Mouse (Mus musculus) thymus, adult 2 months (tissue): Measurements from ENCODE around the gene Tenm2. TPM values are rescaled to one million over a fixed set of nuclear protein-coding genes. Genes with fewer than 3 reads are reported as not detected.

Experiments
- DNase-seq: peaks from one replicate; pipeline ENCODE4 v3.0.0; 2021
- H3K27ac ChIP-seq: fragments of 200-500 bp; 2 replicates; pipeline ENCODE4 v1.5.1; 2012; ENCODE audit warnings: low read length, control low read depth; ENCODE audit not compliant: control insufficient read depth, insufficient read depth
- H3K27me3 ChIP-seq: fragments of 200-500 bp; 2 replicates; pipeline ENCODE4 v1.6.1; 2012; ENCODE audit warnings: mild to moderate bottlenecking, low read length, moderate library complexity, mixed read lengths; ENCODE audit not compliant: control insufficient read depth, insufficient read depth
- H3K36me3 ChIP-seq: fragments of 200-500 bp; 2 replicates; pipeline ENCODE4 v1.6.1; 2012; ENCODE audit warnings: mild to moderate bottlenecking, low read length, moderate library complexity; ENCODE audit not compliant: control insufficient read depth, insufficient read depth
- H3K4me1 ChIP-seq: fragments of 200-500 bp; replicated peaks from 2 replicates; pipeline ENCODE4 v1.6.1; 2012; ENCODE audit warnings: low read length; ENCODE audit not compliant: control insufficient read depth, insufficient read depth
- H3K4me3 ChIP-seq: fragments of 200-500 bp; 2 replicates; pipeline ENCODE4 v1.5.1; 2012; ENCODE audit warnings: mild to moderate bottlenecking, low read length, control low read depth, moderate library complexity; ENCODE audit not compliant: control insufficient read depth, insufficient read depth
- CTCF ChIP-seq: fragments of 200-500 bp; IDR thresholded peaks from 2 replicates; pipeline ENCODE4 v1.5.1; 2012; ENCODE audit warnings: mild to moderate bottlenecking, control low read depth, low read length, moderate library complexity, borderline replicate concordance; ENCODE audit not compliant: control insufficient read depth, poor library complexity, insufficient read depth; ENCODE audit errors: extremely low read depth
- POLR2A ChIP-seq: fragments of 200-500 bp; IDR thresholded peaks from 2 replicates; pipeline ENCODE4 v1.6.1; 2012; ENCODE audit warnings: mild to moderate bottlenecking, low read length, control low read depth, moderate library complexity; ENCODE audit not compliant: control insufficient read depth, poor library complexity, insufficient read depth; ENCODE audit errors: extremely low read depth
- WGBS: fragments of 180-500 bp; shearing (Covaris S2); methylation state at CpG from one replicate; pipeline ENCODE4 v1.1.7; 2018; 5-methylcytosine and 5-hydroxymethylcytosine counted together
- polyA plus RNA-seq: library from polyadenylated mRNA; depleted of rRNA; stranded (reverse); fragments of >200 nt; gene quantifications from 2 replicates; pipeline ENCODE4 v1.2.3, GENCODE M21; 2012

Gene Tenm2
- polyA plus RNA-seq, 1 experiment, result 0.70 TPM

DNA sequence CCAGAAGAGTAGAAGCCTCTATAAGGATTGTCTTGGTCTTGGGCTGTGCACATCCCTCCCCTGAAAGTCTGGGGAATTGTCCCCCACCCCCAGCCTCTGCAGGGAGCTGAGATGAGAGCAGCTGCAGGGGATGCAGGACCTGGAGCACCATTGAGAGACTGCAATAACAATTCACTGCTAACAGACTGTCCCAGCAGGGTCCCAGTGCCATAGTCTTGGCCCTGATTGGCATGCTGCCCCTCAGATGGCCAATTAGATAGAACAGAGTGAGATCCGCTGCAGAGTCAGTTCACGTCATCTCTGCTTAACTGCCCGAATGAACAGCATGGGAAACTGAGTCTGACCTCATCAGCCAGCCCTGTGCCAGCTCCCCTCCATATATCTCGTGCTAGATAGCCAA is 1097.9 kb downstream of the Tenm2 start:
- TF ChIP-seq POLR2A (no peak), CTCF (no peak)
- H3K27me3 ChIP-seq, result no peaks in the 10 kb centered on the region
- no peak overlapping the region for H3K4me3 ChIP-seq
- no peak for DNase-seq
- H3K4me1 ChIP-seq, result no peaks in the 10 kb centered on the region
- WGBS, result 83% methylated on average over 4 of the region's 4 CpGs
- no peak overlapping the region for H3K27ac ChIP-seq
- H3K36me3 ChIP-seq, result no peaks in the 10 kb centered on the region

- TF ChIP-seq POLR2A (no peak), CTCF (no peak)
- DNase-seq, result no peak
- Histone ChIP-seq H3K4me1 (no peaks in the 10 kb centered on the region), H3K36me3 (no peaks in the 10 kb centered on the region), H3K27ac (no peak overlapping the region), H3K27me3 (no peaks in the 10 kb centered on the region), H3K4me3 (no peak overlapping the region)
- 89% methylated on average over 6 of the region's 6 CpGs for WGBS
Observed at GRCm38 (mm10) chr11:36137276-36137675, 1098.5 kb downstream of the Tenm2 start.

- 89% methylated on average over 9 of the region's 9 CpGs for WGBS
- Histone ChIP-seq H3K4me3 (no peak overlapping the region), H3K4me1 (no peaks in the 10 kb centered on the region), H3K27ac (no peak overlapping the region), H3K36me3 (no peaks in the 10 kb centered on the region), H3K27me3 (no peaks in the 10 kb centered on the region)
- TF ChIP-seq POLR2A (no peak), CTCF (no peak)
- DNase-seq, result no peak
Observed at GRCm38 (mm10) chr11:36134645-36135044, 1101.1 kb downstream of the Tenm2 start.

DNA sequence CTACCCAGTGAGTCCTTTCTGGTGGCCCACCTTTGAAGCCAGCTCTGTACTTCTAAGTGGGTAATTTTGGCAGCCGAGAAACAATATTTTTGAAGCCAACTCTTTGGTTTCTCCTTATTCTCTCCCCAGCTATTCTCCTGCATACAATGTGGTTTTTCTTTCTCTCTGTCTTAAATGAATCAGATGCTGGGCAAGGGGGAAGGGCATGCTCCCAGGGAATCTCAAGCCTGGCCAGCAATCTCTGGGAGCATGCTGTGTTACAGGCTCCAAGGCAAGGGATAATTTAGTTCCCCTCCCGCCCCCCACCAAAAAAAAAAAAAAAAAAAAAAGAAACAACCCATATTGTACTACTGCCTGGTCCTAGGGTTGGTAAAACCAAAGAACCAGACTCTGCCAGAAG is 1112.5 kb downstream of the Tenm2 start:
- H3K27ac ChIP-seq, result no peak overlapping the region
- no peak for DNase-seq
- WGBS, result 91% methylated on average over 2 of the region's 2 CpGs
- H3K4me1 ChIP-seq, result no peaks in the 10 kb centered on the region
- no peak overlapping the region for H3K4me3 ChIP-seq
- H3K36me3 ChIP-seq, result no peaks in the 10 kb centered on the region
- H3K27me3 ChIP-seq, result no peaks in the 10 kb centered on the region
- no peak for TF ChIP-seq POLR2A
- no peak for TF ChIP-seq CTCF

- no peak for DNase-seq
- TF ChIP-seq CTCF (no peak), POLR2A (no peak)
- H3K4me3 ChIP-seq, result no peak overlapping the region
- H3K27me3 ChIP-seq, result no peaks in the 10 kb centered on the region
- H3K36me3 ChIP-seq, result no peaks in the 10 kb centered on the region
- no peaks in the 10 kb centered on the region for H3K4me1 ChIP-seq
- H3K27ac ChIP-seq, result no peak overlapping the region
- 85% methylated on average over 8 of the region's 8 CpGs for WGBS
Observed at GRCm38 (mm10) chr11:36121410-36121929, 1114.3 kb downstream of the Tenm2 start.

- no peak for TF ChIP-seq POLR2A
- TF ChIP-seq CTCF, result no peak
- no peaks in the 10 kb centered on the region for H3K36me3 ChIP-seq
- no peak for DNase-seq
- WGBS, result 70% methylated on average over 7 of the region's 7 CpGs
- no peak overlapping the region for H3K27ac ChIP-seq
- H3K27me3 ChIP-seq, result no peaks in the 10 kb centered on the region
- H3K4me1 ChIP-seq, result no peaks in the 10 kb centered on the region
- no peak overlapping the region for H3K4me3 ChIP-seq
Observed at GRCm38 (mm10) chr11:36120591-36121409, 1115.0 kb downstream of the Tenm2 start.

- Histone ChIP-seq H3K27me3 (no peaks in the 10 kb centered on the region), H3K4me1 (no peaks in the 10 kb centered on the region), H3K36me3 (no peaks in the 10 kb centered on the region), H3K4me3 (no peak overlapping the region), H3K27ac (no peak overlapping the region)
- 64% methylated on average over 12 of the region's 12 CpGs for WGBS
- TF ChIP-seq CTCF (no peak), POLR2A (no peak)
- DNase-seq, result no peak
Observed at GRCm38 (mm10) chr11:36113326-36113725, 1122.4 kb downstream of the Tenm2 start.
